Mouse (Mus musculus): ENCODE results near the gene Lrrc58. TPM values are rescaled to one million over a fixed set of nuclear protein-coding genes. Genes with fewer than 3 reads are reported as not detected.
A peak's percentile ranks its signal among the peaks of the same experiment; 100 is the strongest.

Gene Lrrc58
- total and polyA plus RNA-seq, 2 experiments, result 9.9 to 29.2 TPM

GRCm38 (mm10) chr16:37898790-37899189, 30.6 kb downstream of the Lrrc58 start:
- H3K9ac ChIP-seq (ENCODE audit: low read depth, low read length), result no peak overlapping the region
- H3K36me3 ChIP-seq (ENCODE audit: control insufficient read depth, insufficient read depth, low read length), result no peaks in the 10 kb centered on the region
- H3K27me3 ChIP-seq (ENCODE audit: control insufficient read depth, insufficient read depth, low read length), result no peaks in the 10 kb centered on the region
- H3K4me3 ChIP-seq (ENCODE audit: insufficient read depth, low read depth, low read length), result no peak overlapping the region
- H3K27ac ChIP-seq (replicated peaks; ENCODE audit: insufficient read depth, low read depth, low read length), result no peak overlapping the region
- DNase-seq (ENCODE audit: extremely low read depth, low read depth, low spot score), result no peak
- 92% methylated on average over 5 of the region's 5 CpGs for WGBS
- TF ChIP-seq CTCF (IDR thresholded peaks at IDR 0.05; ENCODE audit: low read depth, low read length) (no peak), POLR2A (IDR thresholded peaks at IDR 0.05; ENCODE audit: extremely low read depth, insufficient read depth, low read length) (no peak)
- H3K79me2 ChIP-seq (ENCODE audit: control insufficient read depth, insufficient read depth, low read length), result no peaks in the 10 kb centered on the region
- H3K4me1 ChIP-seq (ENCODE audit: control insufficient read depth, insufficient read depth, low read length), result peaks cover 7% of the 10 kb centered on the region; the same call in 1 of the 2 replicates

- H3K9ac ChIP-seq (ENCODE audit: low read depth, low read length), result no peak overlapping the region
- H3K4me3 ChIP-seq (ENCODE audit: insufficient read depth, low read depth, low read length), result no peak overlapping the region
- H3K79me2 ChIP-seq (ENCODE audit: control insufficient read depth, insufficient read depth, low read length), result no peaks in the 10 kb centered on the region
- 76% methylated on average over 2 of the region's 2 CpGs for WGBS
- no peak for TF ChIP-seq POLR2A (IDR thresholded peaks at IDR 0.05; ENCODE audit: extremely low read depth, insufficient read depth, low read length)
- no peak for TF ChIP-seq CTCF (IDR thresholded peaks at IDR 0.05; ENCODE audit: low read depth, low read length)
- H3K27me3 ChIP-seq (ENCODE audit: control insufficient read depth, insufficient read depth, low read length), result no peaks in the 10 kb centered on the region
- no peak for DNase-seq (ENCODE audit: extremely low read depth, low read depth, low spot score)
- peaks cover 7% of the 10 kb centered on the region; the same call in 1 of the 2 replicates for H3K4me1 ChIP-seq (ENCODE audit: control insufficient read depth, insufficient read depth, low read length)
- no peak overlapping the region for H3K27ac ChIP-seq (replicated peaks; ENCODE audit: insufficient read depth, low read depth, low read length)
- no peaks in the 10 kb centered on the region for H3K36me3 ChIP-seq (ENCODE audit: control insufficient read depth, insufficient read depth, low read length)
Observed at GRCm38 (mm10) chr16:37899357-37899756, 31.2 kb downstream of the Lrrc58 start.

- no peaks in the 10 kb centered on the region for H3K79me2 ChIP-seq (ENCODE audit: control insufficient read depth, insufficient read depth, low read length)
- 33% methylated on average over 11 of the region's 11 CpGs for WGBS
Observed at GRCm38 (mm10) chr16:37901318-37901717, 33.1 kb downstream of the Lrrc58 start.

GRCm38 (mm10) chr16:37906456-37906855, 38.3 kb downstream of the Lrrc58 start:
- Histone ChIP-seq H3K4me1 (ENCODE audit: control insufficient read depth, insufficient read depth, low read length) (peaks cover 6% of the 10 kb centered on the region; the same call in 1 of the 2 replicates), H3K4me3 (ENCODE audit: insufficient read depth, low read depth, low read length) (no peak overlapping the region), H3K27ac (replicated peaks; ENCODE audit: insufficient read depth, low read depth, low read length) (no peak overlapping the region), H3K36me3 (ENCODE audit: control insufficient read depth, insufficient read depth, low read length) (no peaks in the 10 kb centered on the region), H3K79me2 (ENCODE audit: control insufficient read depth, insufficient read depth, low read length) (no peaks in the 10 kb centered on the region), H3K9ac (ENCODE audit: low read depth, low read length) (no peak overlapping the region), H3K27me3 (ENCODE audit: control insufficient read depth, insufficient read depth, low read length) (no peaks in the 10 kb centered on the region)
- 70% methylated on average over 3 of the region's 3 CpGs for WGBS
- DNase-seq (ENCODE audit: extremely low read depth, low read depth, low spot score), result no peak
- TF ChIP-seq CTCF (IDR thresholded peaks at IDR 0.05; ENCODE audit: low read depth, low read length) (no peak), POLR2A (IDR thresholded peaks at IDR 0.05; ENCODE audit: extremely low read depth, insufficient read depth, low read length) (no peak)

More at GRCm38 (mm10) chr16:37901318-37901717, 33.1 kb downstream of the Lrrc58 start:
- peak; percentile 56 for DNase-seq (ENCODE audit: extremely low read depth, low read depth, low spot score)
- Histone ChIP-seq H3K27ac (replicated peaks; ENCODE audit: insufficient read depth, low read depth, low read length) (no peak overlapping the region), H3K9ac (ENCODE audit: low read depth, low read length) (no peak overlapping the region), H3K36me3 (ENCODE audit: control insufficient read depth, insufficient read depth, low read length) (no peaks in the 10 kb centered on the region), H3K4me1 (ENCODE audit: control insufficient read depth, insufficient read depth, low read length) (peaks cover 7% of the 10 kb centered on the region; the same call in 1 of the 2 replicates), H3K4me3 (ENCODE audit: insufficient read depth, low read depth, low read length) (no peak overlapping the region), H3K27me3 (ENCODE audit: control insufficient read depth, insufficient read depth, low read length) (no peaks in the 10 kb centered on the region)
- TF ChIP-seq CTCF (IDR thresholded peaks at IDR 0.05; ENCODE audit: low read depth, low read length), result no peak
- no peak for TF ChIP-seq POLR2A (IDR thresholded peaks at IDR 0.05; ENCODE audit: extremely low read depth, insufficient read depth, low read length)

- peaks cover 3% of the 10 kb centered on the region for H3K27me3 ChIP-seq (ENCODE audit: control insufficient read depth, insufficient read depth, low read length)
- TF ChIP-seq CTCF (IDR thresholded peaks at IDR 0.05; ENCODE audit: low read depth, low read length) (no peak), POLR2A (IDR thresholded peaks at IDR 0.05; ENCODE audit: extremely low read depth, insufficient read depth, low read length) (no peak)
- no peaks in the 10 kb centered on the region for H3K36me3 ChIP-seq (ENCODE audit: control insufficient read depth, insufficient read depth, low read length)
- no peak overlapping the region for H3K9ac ChIP-seq (ENCODE audit: low read depth, low read length)
- no peak overlapping the region for H3K4me3 ChIP-seq (ENCODE audit: insufficient read depth, low read depth, low read length)
- peaks cover 2% of the 10 kb centered on the region; the same call in 1 of the 2 replicates for H3K4me1 ChIP-seq (ENCODE audit: control insufficient read depth, insufficient read depth, low read length)
- H3K27ac ChIP-seq (replicated peaks; ENCODE audit: insufficient read depth, low read depth, low read length), result no peak overlapping the region
- WGBS, result 5% methylated on average over 1 of the region's 1 CpGs
- H3K79me2 ChIP-seq (ENCODE audit: control insufficient read depth, insufficient read depth, low read length), result no peaks in the 10 kb centered on the region
- DNase-seq (ENCODE audit: extremely low read depth, low read depth, low spot score), result peak; percentile 75
Observed at GRCm38 (mm10) chr16:37911086-37911485, 42.9 kb downstream of the Lrrc58 start.

- Histone ChIP-seq H3K27ac (replicated peaks; ENCODE audit: insufficient read depth, low read depth, low read length) (no peak within 1 kb of the TSS), H3K4me3 (ENCODE audit: insufficient read depth, low read depth, low read length) (peak within 1 kb of the TSS; percentile 32; the same call in 1 of the 2 replicates), H3K27me3 (ENCODE audit: control insufficient read depth, insufficient read depth, low read length) (peaks cover 12% of the 10 kb centered on the region), H3K9ac (ENCODE audit: low read depth, low read length) (no peak within 1 kb of the TSS), H3K4me1 (ENCODE audit: control insufficient read depth, insufficient read depth, low read length) (peaks cover 2% of the 10 kb centered on the region; the same call in 1 of the 2 replicates), H3K79me2 (ENCODE audit: control insufficient read depth, insufficient read depth, low read length) (no peaks in the 10 kb centered on the region), H3K36me3 (ENCODE audit: control insufficient read depth, insufficient read depth, low read length) (no peaks in the 10 kb centered on the region)
- no peak for TF ChIP-seq POLR2A (IDR thresholded peaks at IDR 0.05; ENCODE audit: extremely low read depth, insufficient read depth, low read length)
- 0 out of 2 replicates have a peak, but pooled peaks have one; percentile 18 for TF ChIP-seq CTCF (IDR thresholded peaks at IDR 0.05; ENCODE audit: low read depth, low read length)
- no peak for DNase-seq (ENCODE audit: extremely low read depth, low read depth, low spot score)
- WGBS, result 9% methylated on average over 52 of the region's 53 CpGs
Observed at GRCm38 (mm10) chr16:37916138-37916817, 48.1 kb downstream of the Lrrc58 start, which contains the start of gene Gpr156. Gene Gpr156 (plus strand): TSS chr16:37916496.
